Mouse (Mus musculus) hindbrain, embryonic 15.5 days (tissue): Measurements from ENCODE around the gene Fads6. TPM values are rescaled to one million over a fixed set of nuclear protein-coding genes. Genes with fewer than 3 reads are reported as not detected.

Source experiments
- ATAC-seq: fragments of 200-750 bp; cut with Nextera tagmentation; 2 replicates; pipeline ENCODE4 v1.8.0; 2017; ENCODE audit warnings: low read depth, moderate number of reproducible peaks, moderate TSS enrichment; ENCODE audit not compliant: low FRiP score
- H3K27ac ChIP-seq: fragments of 300-500 bp; sonication (generic); replicated peaks from 2 replicates; pipeline ENCODE4 v1.5.1; 2015; ENCODE audit warnings: mild to moderate bottlenecking, inconsistent platforms
- H3K27me3 ChIP-seq: fragments of 300-500 bp; sonication (generic); 2 replicates; pipeline ENCODE4 v1.6.1; 2015; ENCODE audit warnings: control low read depth, inconsistent platforms
- H3K36me3 ChIP-seq: fragments of 300-500 bp; sonication (generic); 2 replicates; pipeline ENCODE4 v1.6.1; 2015; ENCODE audit warnings: control low read depth, inconsistent platforms
- H3K4me1 ChIP-seq: fragments of 300-500 bp; sonication (generic); replicated peaks from 2 replicates; pipeline ENCODE4 v1.6.1; 2015; ENCODE audit warnings: control low read depth, inconsistent platforms
- H3K4me2 ChIP-seq: fragments of 300-500 bp; sonication (generic); 2 replicates; pipeline ENCODE4 v1.6.1; 2015; ENCODE audit warnings: moderate library complexity, mild to moderate bottlenecking, inconsistent platforms
- H3K4me3 ChIP-seq: fragments of 300-500 bp; sonication (generic); 2 replicates; pipeline ENCODE4 v1.5.1; 2015; ENCODE audit warnings: mild to moderate bottlenecking, inconsistent platforms
- H3K9ac ChIP-seq: fragments of 300-500 bp; sonication (generic); 2 replicates; pipeline ENCODE4 v1.6.1; 2015; ENCODE audit warnings: inconsistent platforms
- H3K9me3 ChIP-seq: fragments of 300-500 bp; sonication (generic); 2 replicates; pipeline ENCODE4 v1.6.1; 2016; ENCODE audit warnings: control low read depth, inconsistent platforms
- WGBS: fragments of 180-500 bp; shearing (Covaris S2); methylation state at CpG from one replicate; pipeline ENCODE4 v1.1.7; 2015; 5-methylcytosine and 5-hydroxymethylcytosine counted together
- polyA plus RNA-seq: library from polyadenylated mRNA; unstranded; fragments of >200 nt; fragmentation: Nextera tagmentation; extraction: Ambion mirVana; gene quantifications from 2 replicates; pipeline ENCODE4 v1.2.1, GENCODE M21; 2015

Gene Fads6
- polyA plus RNA-seq, 1 experiment from 2014 or later = 1.3 TPM

- no peaks in the 10 kb centered on the region for H3K27me3 ChIP-seq
- no peak overlapping the region for H3K4me3 ChIP-seq
- no peaks in the 10 kb centered on the region for H3K36me3 ChIP-seq
- H3K27ac ChIP-seq = no peak overlapping the region
- 91% methylated on average over 6 of the region's 6 CpGs for WGBS
- no peak overlapping the region for H3K4me2 ChIP-seq
- peaks cover 28% of the 10 kb centered on the region for H3K4me1 ChIP-seq
- no peaks in the 10 kb centered on the region for H3K9me3 ChIP-seq
- no peak overlapping the region for H3K9ac ChIP-seq
- ATAC-seq = no peak
Measured at GRCm38 (mm10) chr11:115274771-115275170, 22.7 kb downstream of the Fads6 start.

- H3K4me1 ChIP-seq = peaks cover 28% of the 10 kb centered on the region
- H3K27me3 ChIP-seq = peaks cover 6% of the 10 kb centered on the region; the same call in 1 of the 2 replicates
- H3K27ac ChIP-seq = no peak overlapping the region
- H3K4me2 ChIP-seq = no peak overlapping the region
- H3K4me3 ChIP-seq = no peak overlapping the region
- 0 out of 2 replicates have a peak, but pooled peaks cover 3% of the 10 kb centered on the region for H3K36me3 ChIP-seq
- H3K9ac ChIP-seq = no peak overlapping the region
- 87% methylated on average over 7 of the region's 7 CpGs for WGBS
- ATAC-seq = no peak
- H3K9me3 ChIP-seq = no peaks in the 10 kb centered on the region
Measured at GRCm38 (mm10) chr11:115274178-115274577, 23.3 kb downstream of the Fads6 start.

- 76% methylated on average over 7 of the region's 7 CpGs for WGBS
Measured at GRCm38 (mm10) chr11:115273735-115274134, 23.7 kb downstream of the Fads6 start.

GRCm38 (mm10) chr11:115272894-115273498 lies 24.5 kb downstream of the Fads6 start:
- WGBS = 69% methylated on average over 10 of the region's 10 CpGs
- peaks cover 18% of the 10 kb centered on the region for H3K27me3 ChIP-seq
- H3K4me1 ChIP-seq = peaks cover 27% of the 10 kb centered on the region
- no peak overlapping the region for H3K4me3 ChIP-seq
- no peak overlapping the region for H3K4me2 ChIP-seq
- H3K27ac ChIP-seq = no peak overlapping the region
- H3K36me3 ChIP-seq = peaks cover 10% of the 10 kb centered on the region; the same call in 1 of the 2 replicates
- ATAC-seq = no peak
- no peak overlapping the region for H3K9ac ChIP-seq
- H3K9me3 ChIP-seq = no peaks in the 10 kb centered on the region

More at GRCm38 (mm10) chr11:115273735-115274134, 23.7 kb downstream of the Fads6 start:
- Histone ChIP-seq H3K27ac (no peak overlapping the region), H3K9ac (no peak overlapping the region), H3K9me3 (no peaks in the 10 kb centered on the region), H3K27me3 (peaks cover 10% of the 10 kb centered on the region), H3K36me3 (peaks cover 7% of the 10 kb centered on the region; the same call in 1 of the 2 replicates), H3K4me2 (no peak overlapping the region), H3K4me1 (peaks cover 28% of the 10 kb centered on the region), H3K4me3 (no peak overlapping the region)
- no peak for ATAC-seq

GRCm38 (mm10) chr11:115271481-115271880 lies 26.0 kb downstream of the Fads6 start:
- no peak overlapping the region for H3K9ac ChIP-seq
- 69% methylated on average over 10 of the region's 10 CpGs for WGBS
- H3K27me3 ChIP-seq = peaks cover 33% of the 10 kb centered on the region
- no peak overlapping the region for H3K4me2 ChIP-seq
- H3K36me3 ChIP-seq = peaks cover 10% of the 10 kb centered on the region; the same call in 1 of the 2 replicates
- H3K27ac ChIP-seq = no peak overlapping the region
- H3K4me3 ChIP-seq = no peak overlapping the region
- no peak for ATAC-seq
- H3K9me3 ChIP-seq = no peaks in the 10 kb centered on the region
- peaks cover 31% of the 10 kb centered on the region for H3K4me1 ChIP-seq

DNA sequence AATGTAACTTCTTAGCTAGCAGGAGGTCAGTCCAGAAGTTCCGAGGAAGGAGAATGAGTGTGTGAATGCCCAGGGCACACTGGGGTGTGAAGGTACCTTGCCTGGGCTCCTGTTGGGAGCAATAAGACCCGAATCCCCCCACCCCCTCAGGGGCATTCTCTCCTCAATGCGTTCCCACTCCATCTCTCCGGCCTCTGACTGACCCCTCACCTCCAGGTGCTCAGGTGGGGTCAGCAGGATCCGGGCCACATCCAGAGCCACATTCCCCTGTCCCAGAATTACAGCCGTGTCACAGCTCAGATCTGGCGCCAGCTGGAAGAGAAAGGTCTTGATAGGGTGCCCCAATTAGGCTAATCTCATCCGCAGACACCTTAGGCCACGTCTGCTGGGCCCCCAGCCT lies 26.4 kb downstream of the Fads6 start:
- no peak for ATAC-seq

GRCm38 (mm10) chr11:115270148-115270861 lies 27.2 kb downstream of the Fads6 start:
- no peaks in the 10 kb centered on the region for H3K9me3 ChIP-seq
- no peak overlapping the region for H3K27ac ChIP-seq
- WGBS = 29% methylated on average over 19 of the region's 19 CpGs
- H3K4me2 ChIP-seq = no peak overlapping the region
- no peak overlapping the region for H3K9ac ChIP-seq
- H3K27me3 ChIP-seq = peaks cover 45% of the 10 kb centered on the region
- peaks cover 10% of the 10 kb centered on the region; the same call in 1 of the 2 replicates for H3K36me3 ChIP-seq
- ATAC-seq = no peak
- peaks cover 31% of the 10 kb centered on the region for H3K4me1 ChIP-seq
- no peak overlapping the region for H3K4me3 ChIP-seq

More for the DNA sequence above, 26.4 kb downstream of the Fads6 start:
- 85% methylated on average over 9 of the region's 9 CpGs for WGBS
- no peak overlapping the region for H3K27ac ChIP-seq
- no peak overlapping the region for H3K4me2 ChIP-seq
- H3K27me3 ChIP-seq = peaks cover 37% of the 10 kb centered on the region
- H3K9me3 ChIP-seq = no peaks in the 10 kb centered on the region
- peaks cover 10% of the 10 kb centered on the region; the same call in 1 of the 2 replicates for H3K36me3 ChIP-seq
- no peak overlapping the region for H3K9ac ChIP-seq
- no peak overlapping the region for H3K4me3 ChIP-seq
- peaks cover 31% of the 10 kb centered on the region for H3K4me1 ChIP-seq

- 89% methylated on average over 26 of the region's 27 CpGs for WGBS
- Histone ChIP-seq H3K4me3 (no peak overlapping the region), H3K27me3 (peaks cover 51% of the 10 kb centered on the region), H3K4me1 (peaks cover 29% of the 10 kb centered on the region), H3K36me3 (peaks cover 10% of the 10 kb centered on the region; the same call in 1 of the 2 replicates), H3K9me3 (no peaks in the 10 kb centered on the region), H3K4me2 (no peak overlapping the region), H3K27ac (no peak overlapping the region), H3K9ac (no peak overlapping the region)
- ATAC-seq = no peak
Measured at GRCm38 (mm10) chr11:115269330-115270066, 28.0 kb downstream of the Fads6 start.

DNA sequence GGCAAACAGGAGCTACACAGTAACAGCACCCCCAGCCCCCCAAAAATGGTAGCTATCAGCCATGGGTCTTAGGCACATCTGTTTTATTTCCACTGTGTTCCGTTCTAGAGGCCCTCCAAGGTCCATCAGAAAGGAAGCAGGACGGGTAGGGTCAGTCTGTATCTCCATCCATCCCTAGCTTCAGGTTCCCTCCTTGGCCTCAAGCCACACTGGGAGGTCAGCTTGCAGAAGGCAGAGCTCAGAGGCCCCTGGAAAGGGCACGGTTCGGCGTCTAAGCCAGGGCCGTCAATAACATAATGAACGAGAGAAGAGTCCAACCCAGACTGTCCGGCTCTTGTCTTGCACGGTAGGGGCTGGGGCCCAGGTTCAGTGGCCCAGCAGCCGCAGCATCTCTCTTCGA lies 29.5 kb downstream of the Fads6 start:
- no peak overlapping the region for H3K4me3 ChIP-seq
- ATAC-seq = no peak
- no peak overlapping the region for H3K9ac ChIP-seq
- no peaks in the 10 kb centered on the region for H3K9me3 ChIP-seq
- no peak overlapping the region for H3K4me2 ChIP-seq
- peaks cover 10% of the 10 kb centered on the region; the same call in 1 of the 2 replicates for H3K36me3 ChIP-seq
- 69% methylated on average over 11 of the region's 11 CpGs for WGBS
- peaks cover 65% of the 10 kb centered on the region for H3K27me3 ChIP-seq
- no peak overlapping the region for H3K27ac ChIP-seq
- peaks cover 29% of the 10 kb centered on the region for H3K4me1 ChIP-seq

GRCm38 (mm10) chr11:115267061-115267883 lies 30.2 kb downstream of the Fads6 start, which contains the start of gene Grin2c:
Grin2c (minus strand) TSS chr11:115267243.
- Histone ChIP-seq H3K9ac (peak within 1 kb of the TSS; percentile 21; the same call in 1 of the 2 replicates), H3K4me2 (peak within 1 kb of the TSS; percentile 61), H3K27ac (no peak within 1 kb of the TSS), H3K4me3 (peak within 1 kb of the TSS; percentile 33), H3K27me3 (peaks cover 72% of the 10 kb centered on the region), H3K9me3 (no peaks in the 10 kb centered on the region), H3K4me1 (peaks cover 29% of the 10 kb centered on the region), H3K36me3 (peaks cover 10% of the 10 kb centered on the region; the same call in 1 of the 2 replicates)
- 8% methylated on average over 33 of the region's 50 CpGs for WGBS
- ATAC-seq = no peak

DNA sequence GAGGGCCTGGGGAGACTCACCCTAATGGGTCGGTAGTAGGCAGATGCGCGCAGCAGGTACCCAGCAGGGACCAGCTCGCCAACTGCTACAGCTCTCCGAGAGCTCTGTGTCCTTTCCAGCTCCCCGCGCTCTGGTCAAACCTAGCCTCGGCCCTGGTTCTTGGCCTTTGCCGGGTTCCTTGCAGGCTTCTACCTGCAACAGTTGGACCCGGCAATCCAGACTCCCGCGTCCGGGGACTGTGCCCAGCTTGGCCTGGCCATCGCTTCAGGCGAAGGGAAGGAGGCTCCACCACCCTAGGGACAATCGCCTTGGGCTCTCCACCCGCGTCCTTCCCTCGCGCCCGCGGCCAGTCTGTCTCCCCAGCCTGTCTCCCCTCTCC lies 31.1 kb downstream of the Fads6 start:
- Histone ChIP-seq H3K36me3 (peaks cover 10% of the 10 kb centered on the region; the same call in 1 of the 2 replicates), H3K9me3 (no peaks in the 10 kb centered on the region), H3K4me1 (peaks cover 29% of the 10 kb centered on the region), H3K27ac (no peak overlapping the region), H3K4me3 (peak overlapping the region; percentile 33), H3K4me2 (peak overlapping the region; percentile 61), H3K27me3 (peaks cover 80% of the 10 kb centered on the region), H3K9ac (peak overlapping the region; percentile 21; the same call in 1 of the 2 replicates)
- no peak for ATAC-seq
- 2% methylated on average over 22 of the region's 22 CpGs for WGBS
